Comparison of ENCODE assay signal across 23 mouse cellular contexts in genomic region chr11:34492223-34492622, GRCm38 (mm10).
"Had no signal": no experiment of that assay in that cellular context is flagged by ENCODE, and none has a peak within 500 bp of the region (broad histone marks: within the 10 kb centered on the region; RNA-seq: fewer than 3 reads in every experiment).

No protein-coding gene starts in this region.

- DNase-seq: gastrocnemius, postnatal 14 days; gastrocnemius, postnatal 36 days; heart, adult 18-20 months; heart, postnatal 10 days; heart, postnatal 4 days; kidney, adult 18-20 months; kidney, adult 8-10 months; kidney, postnatal 10 days; kidney, postnatal 25 days; kidney, postnatal 4 days had no signal

- H3K4me2 ChIP-seq: heart, embryonic 12.5 days; hindbrain, embryonic 12.5 days; hindbrain, embryonic 14.5 days; intestine, embryonic 15.5 days; limb, embryonic 12.5 days had no signal

- H3K36me3 ChIP-seq: heart, embryonic 10.5 days; heart, embryonic 12.5 days; hindbrain, embryonic 10.5 days; hindbrain, embryonic 12.5 days; intestine, embryonic 15.5 days; limb, embryonic 10.5 days; limb, embryonic 12.5 days had no signal

- ATAC-seq: hindbrain, embryonic 16.5 days; inflammation-experienced regulatory T-cells, adult 6 months; intestine, embryonic 15.5 days; intestine, postnatal 0 days had no signal

- H3K27me3 ChIP-seq: heart, embryonic 12.5 days; hindbrain, embryonic 12.5 days; intestine, embryonic 15.5 days; limb, embryonic 12.5 days had no signal

- H3K9me3 ChIP-seq: heart, embryonic 10.5 days; heart, embryonic 12.5 days; hindbrain, embryonic 10.5 days; hindbrain, embryonic 12.5 days; intestine, embryonic 15.5 days; limb, embryonic 10.5 days; limb, embryonic 12.5 days had no signal

- H3K4me3 ChIP-seq: heart, embryonic 10.5 days; heart, embryonic 12.5 days; hindbrain, embryonic 10.5 days; hindbrain, embryonic 12.5 days; intestine, embryonic 15.5 days; layer of hippocampus, adult 2 months; left cerebral cortex, adult 2 months; limb, embryonic 10.5 days; limb, embryonic 12.5 days had no signal

- H3K27ac ChIP-seq: heart, embryonic 10.5 days; hindbrain, embryonic 10.5 days; hindbrain, embryonic 12.5 days; hindbrain, embryonic 14.5 days; intestine, embryonic 15.5 days; layer of hippocampus, adult 2 months; left cerebral cortex, adult 2 months; limb, embryonic 10.5 days; limb, embryonic 12.5 days had no signal

- H3K4me1 ChIP-seq: heart, embryonic 10.5 days; hindbrain, embryonic 12.5 days; intestine, embryonic 15.5 days; limb, embryonic 10.5 days; limb, embryonic 12.5 days had no signal

- H3K9ac ChIP-seq: heart, embryonic 12.5 days; hindbrain, embryonic 12.5 days; hindbrain, embryonic 14.5 days; intestine, embryonic 15.5 days; limb, embryonic 12.5 days had no signal
